Mouse (Mus musculus): ENCODE data around the gene Pigs. TPM values are rescaled to one million over a fixed set of nuclear protein-coding genes. Genes with fewer than 3 reads are reported as not detected.

Gene Pigs
- polyA plus RNA-seq, 1 experiment from 2014 or later, result 68.2 TPM

GRCm38 (mm10) chr11:78344890-78345715, 16.9 kb downstream of the Pigs start:
- H3K27me3 ChIP-seq (replicated peaks; ENCODE audit: control insufficient read depth, insufficient read depth, low read length), result no peaks in the 10 kb centered on the region
- DNase-seq (ENCODE audit: low spot score) (peak; percentile 56), ATAC-seq (replicated peaks; ENCODE audit: low FRiP score) (peak; percentile 21)
- peak overlapping the region; percentile 59 for H3K9ac ChIP-seq (ENCODE audit: low read depth, low read length)
- peaks cover 19% of the 10 kb centered on the region for H3K36me3 ChIP-seq (ENCODE audit: control insufficient read depth, insufficient read depth, low read length)
- H3K4me1 ChIP-seq (replicated peaks; ENCODE audit: control insufficient read depth, insufficient read depth, low read length), result peaks cover 42% of the 10 kb centered on the region
- H3K4me2 ChIP-seq, result peak overlapping the region; percentile 99
- 33% methylated on average over 8 of the region's 8 CpGs for WGBS
- peak overlapping the region; percentile 90 for H3K27ac ChIP-seq (ENCODE audit: low read depth, low read length)
- peak overlapping the region; percentile 96 for H3K4me3 ChIP-seq (ENCODE audit: low read depth, low read length)
- no peaks in the 10 kb centered on the region for H3K9me3 ChIP-seq (ENCODE audit: control insufficient read depth, low read length)

DNA sequence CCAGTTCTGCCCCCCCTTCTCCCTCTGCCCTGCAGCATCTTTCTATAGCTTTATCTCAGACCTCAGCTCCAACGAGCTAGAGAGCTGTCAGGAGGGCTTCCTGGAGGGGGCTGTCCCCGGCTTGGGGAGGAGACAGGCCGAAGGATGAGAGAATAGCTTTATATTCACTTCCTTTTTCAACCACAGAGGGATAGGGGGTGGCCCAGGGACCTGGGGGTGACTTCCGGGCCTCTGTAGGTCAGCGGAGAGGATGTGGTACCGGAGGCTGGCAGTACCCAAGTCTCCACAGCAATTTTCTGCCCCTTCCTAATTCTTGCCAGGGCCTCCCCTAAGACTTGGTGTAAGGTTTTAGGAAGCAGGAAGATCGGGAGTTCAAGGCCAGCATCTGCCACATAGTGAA, 17.6 kb downstream of the Pigs start:
- Histone ChIP-seq H3K4me1 (replicated peaks; ENCODE audit: control insufficient read depth, insufficient read depth, low read length) (peaks cover 42% of the 10 kb centered on the region), H3K9me3 (ENCODE audit: control insufficient read depth, low read length) (no peaks in the 10 kb centered on the region), H3K27me3 (replicated peaks; ENCODE audit: control insufficient read depth, insufficient read depth, low read length) (no peaks in the 10 kb centered on the region), H3K4me3 (ENCODE audit: low read depth, low read length) (peak overlapping the region; percentile 96), H3K9ac (ENCODE audit: low read depth, low read length) (peak overlapping the region; percentile 59), H3K36me3 (ENCODE audit: control insufficient read depth, insufficient read depth, low read length) (peaks cover 18% of the 10 kb centered on the region), H3K4me2 (peak overlapping the region; percentile 99), H3K27ac (ENCODE audit: low read depth, low read length) (peak overlapping the region; percentile 90)
- no peak for ATAC-seq (replicated peaks; ENCODE audit: low FRiP score)
- WGBS, result 37% methylated on average over 7 of the region's 7 CpGs
- DNase-seq (ENCODE audit: low spot score), result no peak

DNA sequence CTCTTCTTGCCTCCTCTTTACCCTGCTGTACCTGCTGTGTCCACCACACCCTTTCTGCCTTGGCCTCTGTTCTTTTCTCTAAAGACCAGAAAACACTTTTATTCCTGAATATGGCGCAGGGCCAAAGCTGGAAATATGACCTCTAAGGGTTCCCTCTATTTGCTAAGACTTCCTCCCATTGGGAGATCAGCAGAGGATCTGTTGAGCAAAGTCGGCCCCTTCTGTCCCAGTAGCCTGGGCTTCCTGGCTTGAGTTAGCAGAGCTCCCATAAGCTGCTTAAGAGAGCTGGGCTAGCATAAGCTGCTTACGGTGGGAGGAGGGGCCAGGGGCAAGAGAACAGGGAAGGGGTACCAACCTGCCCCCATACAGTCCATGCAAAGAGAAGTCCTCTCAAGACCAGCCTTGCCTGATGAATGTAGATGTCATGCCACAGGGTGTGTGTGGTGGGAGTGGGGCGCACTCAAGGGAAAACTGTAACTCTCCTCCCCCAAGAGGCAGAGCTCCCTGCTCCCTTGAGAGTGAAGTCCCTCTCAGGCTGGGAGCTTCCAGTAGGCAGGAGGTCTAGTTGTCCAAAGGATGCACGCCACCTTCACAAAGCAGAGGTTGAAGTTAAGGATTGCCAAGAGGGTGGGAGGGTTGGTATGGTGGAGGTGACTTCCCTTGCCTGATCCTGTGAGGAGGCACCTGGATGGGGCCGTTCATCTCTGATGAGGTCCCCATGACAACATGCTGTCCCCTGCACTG, 18.3 kb downstream of the Pigs start:
- no peaks in the 10 kb centered on the region for H3K27me3 ChIP-seq (replicated peaks; ENCODE audit: control insufficient read depth, insufficient read depth, low read length)
- peaks cover 14% of the 10 kb centered on the region for H3K36me3 ChIP-seq (ENCODE audit: control insufficient read depth, insufficient read depth, low read length)
- H3K4me2 ChIP-seq, result peak overlapping the region; percentile 99
- peak overlapping the region; percentile 59 for H3K9ac ChIP-seq (ENCODE audit: low read depth, low read length)
- WGBS, result 78% methylated on average over 6 of the region's 6 CpGs
- H3K4me1 ChIP-seq (replicated peaks; ENCODE audit: control insufficient read depth, insufficient read depth, low read length), result peaks cover 42% of the 10 kb centered on the region
- peak overlapping the region; percentile 90 for H3K27ac ChIP-seq (ENCODE audit: low read depth, low read length)
- H3K9me3 ChIP-seq (ENCODE audit: control insufficient read depth, low read length), result no peaks in the 10 kb centered on the region
- no peak for DNase-seq (ENCODE audit: low spot score)
- H3K4me3 ChIP-seq (ENCODE audit: low read depth, low read length), result peak overlapping the region; percentile 96
- no peak for ATAC-seq (replicated peaks; ENCODE audit: low FRiP score)

- Histone ChIP-seq H3K4me3 (ENCODE audit: low read depth, low read length) (no peak overlapping the region), H3K27ac (ENCODE audit: low read depth, low read length) (no peak overlapping the region), H3K9ac (ENCODE audit: low read depth, low read length) (no peak overlapping the region), H3K9me3 (ENCODE audit: control insufficient read depth, low read length) (no peaks in the 10 kb centered on the region), H3K4me2 (peak overlapping the region; percentile 99), H3K27me3 (replicated peaks; ENCODE audit: control insufficient read depth, insufficient read depth, low read length) (no peaks in the 10 kb centered on the region), H3K4me1 (replicated peaks; ENCODE audit: control insufficient read depth, insufficient read depth, low read length) (peaks cover 42% of the 10 kb centered on the region), H3K36me3 (ENCODE audit: control insufficient read depth, insufficient read depth, low read length) (peaks cover 14% of the 10 kb centered on the region)
- 89% methylated on average over 10 of the region's 10 CpGs for WGBS
- peak; percentile 58 for DNase-seq (ENCODE audit: low spot score)
- ATAC-seq (replicated peaks; ENCODE audit: low FRiP score), result no peak; the same call in 1 of the 2 replicates
These were observed 19.0 kb downstream of the Pigs start for GRCm38 (mm10) chr11:78347070-78347754.

- H3K27me3 ChIP-seq (replicated peaks; ENCODE audit: control insufficient read depth, insufficient read depth, low read length), result no peaks in the 10 kb centered on the region
- no peak overlapping the region for H3K9ac ChIP-seq (ENCODE audit: low read depth, low read length)
- 76% methylated on average over 9 of the region's 9 CpGs for WGBS
- DNase-seq (ENCODE audit: low spot score), result no peak
- no peak for ATAC-seq (replicated peaks; ENCODE audit: low FRiP score)
- peak overlapping the region; percentile 17; the same call in 1 of the 2 replicates for H3K4me2 ChIP-seq
- H3K4me1 ChIP-seq (replicated peaks; ENCODE audit: control insufficient read depth, insufficient read depth, low read length), result peaks cover 39% of the 10 kb centered on the region
- H3K27ac ChIP-seq (ENCODE audit: low read depth, low read length), result peak overlapping the region; percentile 30; the same call in 1 of the 2 replicates
- peaks cover 14% of the 10 kb centered on the region for H3K36me3 ChIP-seq (ENCODE audit: control insufficient read depth, insufficient read depth, low read length)
- no peak overlapping the region for H3K4me3 ChIP-seq (ENCODE audit: low read depth, low read length)
- no peaks in the 10 kb centered on the region for H3K9me3 ChIP-seq (ENCODE audit: control insufficient read depth, low read length)
These were observed 19.7 kb downstream of the Pigs start for GRCm38 (mm10) chr11:78347908-78348307.

GRCm38 (mm10) chr11:78348474-78348873, 20.3 kb downstream of the Pigs start:
- H3K4me3 ChIP-seq (ENCODE audit: low read depth, low read length), result no peak overlapping the region
- H3K27ac ChIP-seq (ENCODE audit: low read depth, low read length), result no peak overlapping the region
- 67% methylated on average over 7 of the region's 7 CpGs for whole genome bisulfite sequencing
- ATAC-seq (replicated peaks; ENCODE audit: low FRiP score) (no peak), DNase-seq (ENCODE audit: low spot score) (no peak)
- no peaks in the 10 kb centered on the region for H3K27me3 ChIP-seq (replicated peaks; ENCODE audit: control insufficient read depth, insufficient read depth, low read length)
- H3K9ac ChIP-seq (ENCODE audit: low read depth, low read length), result no peak overlapping the region
- H3K9me3 ChIP-seq (ENCODE audit: control insufficient read depth, low read length), result no peaks in the 10 kb centered on the region
- H3K4me2 ChIP-seq, result no peak overlapping the region
- peaks cover 39% of the 10 kb centered on the region for H3K4me1 ChIP-seq (replicated peaks; ENCODE audit: control insufficient read depth, insufficient read depth, low read length)
- peaks cover 14% of the 10 kb centered on the region for H3K36me3 ChIP-seq (ENCODE audit: control insufficient read depth, insufficient read depth, low read length)

DNA sequence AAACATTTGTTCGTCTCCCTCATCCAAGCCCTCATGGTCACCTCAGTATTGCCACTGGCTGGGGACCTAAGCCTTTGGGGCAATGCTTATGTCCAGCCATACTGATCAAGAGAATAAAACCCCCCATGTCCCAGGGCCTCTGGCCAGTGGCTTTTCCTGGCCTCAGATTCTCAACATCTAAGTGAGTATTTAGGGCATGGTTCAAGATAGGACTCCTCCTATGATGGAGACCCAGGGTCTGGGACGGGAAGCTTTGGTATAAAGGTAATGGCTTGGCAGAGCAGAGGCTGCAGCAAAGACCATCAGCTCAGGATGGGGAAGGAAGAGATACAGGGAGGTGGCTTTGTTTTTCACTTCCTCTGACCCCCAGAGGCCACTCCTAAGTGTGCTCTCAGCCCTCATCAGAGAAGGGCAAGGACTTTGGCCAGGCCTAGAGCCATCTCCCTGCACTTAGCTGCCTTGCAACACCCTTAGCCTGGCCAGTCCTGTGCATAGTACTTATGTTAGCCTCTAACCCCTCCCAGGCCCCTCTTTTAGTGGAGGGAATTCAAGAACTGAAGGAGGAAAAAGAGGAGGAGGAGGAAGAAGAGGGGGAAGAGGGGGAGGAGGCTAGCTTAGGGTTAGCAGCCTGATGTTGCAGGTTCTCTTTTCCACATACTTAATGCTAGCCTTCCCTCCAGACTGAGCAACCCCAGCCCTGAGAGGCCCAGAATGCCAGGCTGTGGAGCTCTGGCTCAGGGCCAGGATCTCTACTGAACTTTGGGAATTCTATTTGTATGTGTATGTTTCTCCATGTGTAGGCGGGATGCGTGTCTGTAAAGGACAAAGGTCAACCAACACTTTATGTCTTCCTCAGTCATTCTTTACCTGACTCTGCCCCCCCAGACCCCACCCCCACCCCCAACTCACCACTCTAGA, 21.5 kb downstream of the Pigs start:
- no peak for DNase-seq (ENCODE audit: low spot score)
- no peak overlapping the region for H3K27ac ChIP-seq (ENCODE audit: low read depth, low read length)

GRCm38 (mm10) chr11:78353081-78353480, 24.9 kb downstream of the Pigs start:
- H3K4me3 ChIP-seq (ENCODE audit: low read depth, low read length), result no peak overlapping the region
- no peak overlapping the region for H3K4me2 ChIP-seq
- ATAC-seq (replicated peaks; ENCODE audit: low FRiP score) (no peak), DNase-seq (ENCODE audit: low spot score) (no peak)
- H3K9ac ChIP-seq (ENCODE audit: low read depth, low read length), result no peak overlapping the region
- peaks cover 8% of the 10 kb centered on the region; the same call in 1 of the 2 replicates for H3K36me3 ChIP-seq (ENCODE audit: control insufficient read depth, insufficient read depth, low read length)
- H3K27ac ChIP-seq (ENCODE audit: low read depth, low read length), result no peak overlapping the region
- no peaks in the 10 kb centered on the region for H3K9me3 ChIP-seq (ENCODE audit: control insufficient read depth, low read length)
- H3K27me3 ChIP-seq (replicated peaks; ENCODE audit: control insufficient read depth, insufficient read depth, low read length), result no peaks in the 10 kb centered on the region
- WGBS, result 53% methylated on average over 1 of the region's 1 CpGs
- H3K4me1 ChIP-seq (replicated peaks; ENCODE audit: control insufficient read depth, insufficient read depth, low read length), result peaks cover 3% of the 10 kb centered on the region; the same call in 1 of the 2 replicates

More for the DNA sequence above, 21.5 kb downstream of the Pigs start:
- no peak overlapping the region for H3K4me2 ChIP-seq
- no peak overlapping the region for H3K4me3 ChIP-seq (ENCODE audit: low read depth, low read length)
- 81% methylated on average over 4 of the region's 4 CpGs for WGBS
- ATAC-seq (replicated peaks; ENCODE audit: low FRiP score), result no peak
- H3K9me3 ChIP-seq (ENCODE audit: control insufficient read depth, low read length), result no peaks in the 10 kb centered on the region
- no peak overlapping the region for H3K9ac ChIP-seq (ENCODE audit: low read depth, low read length)
- H3K27me3 ChIP-seq (replicated peaks; ENCODE audit: control insufficient read depth, insufficient read depth, low read length), result no peaks in the 10 kb centered on the region
- H3K36me3 ChIP-seq (ENCODE audit: control insufficient read depth, insufficient read depth, low read length), result peaks cover 14% of the 10 kb centered on the region
- H3K4me1 ChIP-seq (replicated peaks; ENCODE audit: control insufficient read depth, insufficient read depth, low read length), result peaks cover 31% of the 10 kb centered on the region
